8 mouse cellular contexts compared by ENCODE assay signal in the genomic region with DNA sequence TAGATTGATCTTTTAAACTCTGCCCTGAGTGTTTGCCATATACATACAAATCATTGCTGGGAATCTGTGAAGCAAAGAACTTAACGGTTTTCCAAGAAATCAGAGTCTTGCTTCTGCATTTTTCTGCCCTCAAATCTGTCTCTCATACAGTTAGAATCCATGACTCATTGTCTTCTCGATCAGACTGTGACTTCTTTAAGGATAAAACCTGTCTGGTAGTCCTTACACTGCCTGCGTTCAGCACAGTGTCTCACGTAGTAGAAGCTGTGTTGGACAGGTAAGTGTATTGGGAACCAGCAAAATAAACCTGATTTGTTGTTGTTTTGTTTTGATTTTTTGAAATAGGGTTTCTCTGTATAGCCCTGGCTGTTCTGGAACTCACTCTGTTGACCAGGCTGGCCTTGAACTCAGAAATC. TPM values are rescaled to one million over a fixed set of nuclear protein-coding genes. Genes with fewer than 3 reads are reported as not detected.
A peak's percentile ranks its signal among the peaks of the same experiment; 100 is the strongest.
DNase-seq lines count a peak whose midpoint lies in the region; ATAC-seq and TF ChIP-seq lines count a peak whose summit lies in the region.

No protein-coding gene starts in this region.

- TF ChIP-seq POLR2A in myocyte (IDR thresholded peaks at IDR 0.05; ENCODE audit: insufficient read length, low read depth), result no peak

- peak overlapping the region; percentile 97 for H3ac ChIP-seq in myocyte (ENCODE audit: control insufficient read depth, insufficient read length)

- H3K79me2 ChIP-seq in myocyte (ENCODE audit: control insufficient read depth, insufficient read depth), result peaks cover 33% of the 10 kb centered on the region

- peak overlapping the region; percentile 65 for H3K4me2 ChIP-seq in lung, embryonic 16.5 days (ENCODE audit: low read depth, low read length)
- H3K4me2 ChIP-seq in embryonic facial prominence, embryonic 14.5 days (ENCODE audit: low read depth, low read length), result peak overlapping the region; percentile 60
- H3K4me2 ChIP-seq in hindbrain, postnatal 0 days (ENCODE audit: low read depth, low read length), result peak overlapping the region; percentile 84
- H3K4me2 ChIP-seq in myocyte (ENCODE audit: low read depth), result peak overlapping the region; percentile 77

- peak overlapping the region; percentile 98 for H3K9ac ChIP-seq in lung, embryonic 16.5 days (ENCODE audit: low read length)
- H3K9ac ChIP-seq in embryonic facial prominence, embryonic 14.5 days (ENCODE audit: low read depth, low read length), result peak overlapping the region; percentile 94
- peak overlapping the region; percentile 77 for H3K9ac ChIP-seq in hindbrain, postnatal 0 days (replicated peaks; ENCODE audit: low read length)

- no peak for ATAC-seq in lung, embryonic 16.5 days (ENCODE audit: low read depth)
- no peak for ATAC-seq in embryonic facial prominence, embryonic 14.5 days (ENCODE audit: low read depth)
- ATAC-seq in hindbrain, postnatal 0 days, result peak; percentile 19; the same call in 1 of the 2 replicates

- H3K27me3 ChIP-seq in lung, embryonic 16.5 days (ENCODE audit: control insufficient read depth, insufficient read depth, low read depth, low read length), result no peaks in the 10 kb centered on the region
- H3K27me3 ChIP-seq in embryonic facial prominence, embryonic 14.5 days (replicated peaks; ENCODE audit: control insufficient read depth, insufficient read depth, low read length), result no peaks in the 10 kb centered on the region
- no peaks in the 10 kb centered on the region for H3K27me3 ChIP-seq in hindbrain, postnatal 0 days (ENCODE audit: insufficient read depth, low read length)
- no peaks in the 10 kb centered on the region for H3K27me3 ChIP-seq in myocyte (ENCODE audit: control insufficient read depth, insufficient read depth, insufficient read length)

- H3K4me1 ChIP-seq in lung, embryonic 16.5 days (replicated peaks; ENCODE audit: control insufficient read depth, insufficient read depth, low read length), result peaks cover 12% of the 10 kb centered on the region
- peaks cover 12% of the 10 kb centered on the region for H3K4me1 ChIP-seq in embryonic facial prominence, embryonic 14.5 days (ENCODE audit: control insufficient read depth, insufficient read depth, low read length)
- peaks cover 10% of the 10 kb centered on the region for H3K4me1 ChIP-seq in hindbrain, postnatal 0 days (ENCODE audit: insufficient read depth, low read length)

- H3K9me3 ChIP-seq in lung, embryonic 16.5 days (ENCODE audit: control insufficient read depth, low read length), result no peaks in the 10 kb centered on the region
- no peaks in the 10 kb centered on the region for H3K9me3 ChIP-seq in embryonic facial prominence, embryonic 14.5 days (ENCODE audit: control insufficient read depth, low read length)
- H3K9me3 ChIP-seq in hindbrain, postnatal 0 days (ENCODE audit: low read length), result no peaks in the 10 kb centered on the region

- no peak for TF ChIP-seq CTCF in hindbrain, postnatal 0 days (IDR thresholded peaks at IDR 0.05; ENCODE audit: low read depth)

- peak overlapping the region; percentile 50 for H3K27ac ChIP-seq in lung, embryonic 16.5 days (ENCODE audit: low read length)
- H3K27ac ChIP-seq in embryonic facial prominence, embryonic 14.5 days (replicated peaks; ENCODE audit: low read depth, low read length), result peak overlapping the region; percentile 91
- peak overlapping the region; percentile 89 for H3K27ac ChIP-seq in hindbrain, postnatal 0 days

- peak overlapping the region; percentile 96 for H3K4me3 ChIP-seq in lung, embryonic 16.5 days (ENCODE audit: low read length)
- peak overlapping the region; percentile 83 for H3K4me3 ChIP-seq in embryonic facial prominence, embryonic 14.5 days (ENCODE audit: low read depth, low read length)
- H3K4me3 ChIP-seq in hindbrain, postnatal 0 days (ENCODE audit: low read length), result peak overlapping the region; percentile 64
- peak overlapping the region; percentile 70 for H3K4me3 ChIP-seq in myocyte

- 39% methylated on average over 4 of the region's 4 CpGs for WGBS in lung, embryonic 16.5 days
- WGBS in embryonic facial prominence, embryonic 14.5 days, result 52% methylated on average over 4 of the region's 4 CpGs
- WGBS in hindbrain, postnatal 0 days, result 41% methylated on average over 4 of the region's 4 CpGs

- no peaks in the 10 kb centered on the region for H3K36me3 ChIP-seq in lung, embryonic 16.5 days (ENCODE audit: control insufficient read depth, insufficient read depth, low read length)
- peaks cover 9% of the 10 kb centered on the region for H3K36me3 ChIP-seq in embryonic facial prominence, embryonic 14.5 days (ENCODE audit: control insufficient read depth, insufficient read depth, low read length)
- H3K36me3 ChIP-seq in hindbrain, postnatal 0 days (ENCODE audit: insufficient read depth, low read length), result no peaks in the 10 kb centered on the region
- no peaks in the 10 kb centered on the region for H3K36me3 ChIP-seq in myocyte (ENCODE audit: control insufficient read depth, insufficient read depth)

- no peak for DNase-seq in lung, postnatal 25 days (ENCODE audit: low spot score)
- no peak for DNase-seq in embryonic facial prominence, embryonic 14.5 days (ENCODE audit: low spot score)
- no peak for DNase-seq in hindbrain, postnatal 0 days (ENCODE audit: low spot score)
- no peak for DNase-seq in right cerebral cortex, postnatal 25 days
- DNase-seq in Muller cell, postnatal 12 days (ENCODE audit: inconsistent ontology term), result no peak
- DNase-seq in yolk sac, embryonic 10.5 days (ENCODE audit: low spot score), result no peak

TF ChIP-seq in myocyte, 11 proteins besides CTCF, POLR2A, EP300 and RAD21:
- no peak for TF ChIP-seq TCF12 (IDR thresholded peaks at IDR 0.05; ENCODE audit: insufficient read depth, poor library complexity, severe bottlenecking)
- TF ChIP-seq SRF (IDR thresholded peaks at IDR 0.05; ENCODE audit: control insufficient read depth, insufficient read length, low read depth), result no peak
- TF ChIP-seq USF1 (IDR thresholded peaks at IDR 0.05; ENCODE audit: low read depth), result no peak
- no peak for TF ChIP-seq POLR2AphosphoS2 (IDR thresholded peaks at IDR 0.05; ENCODE audit: insufficient read length, low read depth)
- no peak for TF ChIP-seq REST (IDR thresholded peaks at IDR 0.05; ENCODE audit: insufficient read depth, insufficient read length)
- TF ChIP-seq MAX (IDR thresholded peaks at IDR 0.05; ENCODE audit: low read depth), result no peak
- no peak for TF ChIP-seq TCF3 (IDR thresholded peaks at IDR 0.05; ENCODE audit: insufficient read length, low read depth)
- no peak for TF ChIP-seq E2F4 (IDR thresholded peaks at IDR 0.05; ENCODE audit: insufficient read depth)
- no peak for TF ChIP-seq MYOD1 (IDR thresholded peaks at IDR 0.05; ENCODE audit: control insufficient read depth in 1 of 3, insufficient read length in 2 of 3, low read depth in 2 of 3)
- no peak for TF ChIP-seq MYOG (IDR thresholded peaks at IDR 0.05; ENCODE audit: control insufficient read depth in 1 of 3, insufficient read depth in 1 of 3, insufficient read length in 2 of 3, low read depth in 2 of 3)
- TF ChIP-seq CEBPB (IDR thresholded peaks at IDR 0.05; ENCODE audit: insufficient read depth, poor library complexity, severe bottlenecking), result no peak

RNA-seq across cellular contexts. Expression of a gene that starts 0.6 kb away (rescaled TPM):
- 26.6 and 30.5 TPM in 2 replicates for polyA plus RNA-seq in lung, embryonic 16.5 days (2015; fragmentation: Nextera tagmentation; extraction: Ambion mirVana)
- polyA plus RNA-seq in embryonic facial prominence, embryonic 14.5 days (2014; fragmentation: Nextera tagmentation; extraction: Ambion mirVana), result 23.3 and 25.0 TPM in 2 replicates
- total RNA-seq in hindbrain, postnatal 0 days (2014; rRNA removed), result 18.9 and 36.8 TPM in 2 replicates
- 30.1 and 31.1 TPM in 2 replicates for polyA plus RNA-seq in hindbrain, postnatal 0 days (2015; fragmentation: Nextera tagmentation; extraction: Ambion mirVana)
- polyA plus RNA-seq in myocyte (2012; fragmentation: generic; extraction: Trizol), result 2.1 TPM

RNA-seq across cellular contexts. Expression of a gene that starts 50.9 kb away (rescaled TPM):
- polyA plus RNA-seq in lung, embryonic 16.5 days (2015; fragmentation: Nextera tagmentation; extraction: Ambion mirVana), result not detected in 2 replicates
- polyA plus RNA-seq in embryonic facial prominence, embryonic 14.5 days (2014; fragmentation: Nextera tagmentation; extraction: Ambion mirVana), result 0.33 TPM in 1 of 2 replicates, not detected in the other
- not detected in 2 replicates for total RNA-seq in hindbrain, postnatal 0 days (2014; rRNA removed)
- polyA plus RNA-seq in hindbrain, postnatal 0 days (2015; fragmentation: Nextera tagmentation; extraction: Ambion mirVana), result 0.34 and 0.37 TPM in 2 replicates
- polyA plus RNA-seq in myocyte (2012; fragmentation: generic; extraction: Trizol), result not detected
